Mouse (Mus musculus): ENCODE results near the gene Ankrd11.
A peak's percentile ranks its signal among the peaks of the same experiment; 100 is the strongest.
"Not testable (repeated sequence)": the region's sequence is repeated elsewhere in the genome, so short reads cannot be mapped to it uniquely, and the experiment has no call there.

Gene Ankrd11

DNA sequence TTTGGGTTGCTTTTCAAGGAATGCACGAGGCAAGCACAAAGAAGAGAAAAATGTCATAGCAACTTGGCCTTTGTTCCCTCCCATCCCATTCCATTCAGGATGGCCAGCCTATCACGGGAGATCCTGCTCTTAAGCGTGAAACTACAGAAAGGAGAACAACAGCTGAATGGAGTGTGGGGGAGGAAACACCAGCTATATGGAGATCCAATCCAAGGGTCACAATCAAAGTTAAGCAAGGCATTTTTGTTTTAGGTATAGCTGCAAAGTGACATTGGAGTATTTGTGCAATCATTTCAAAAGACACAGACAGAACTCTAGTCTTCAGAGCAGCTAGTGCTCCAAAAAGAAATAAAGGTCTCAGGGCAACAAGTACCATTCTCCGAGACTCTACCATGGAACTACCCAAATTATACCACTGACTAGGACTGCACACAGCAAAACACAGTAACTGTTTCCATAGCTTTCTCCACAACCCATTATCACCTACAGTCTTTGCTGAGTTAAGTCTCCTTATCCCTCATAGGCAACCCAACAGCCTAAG is 1.9 kb downstream of the Ankrd11 start:
- DNase-seq (ENCODE audit: low read depth, low spot score): no peak

DNA sequence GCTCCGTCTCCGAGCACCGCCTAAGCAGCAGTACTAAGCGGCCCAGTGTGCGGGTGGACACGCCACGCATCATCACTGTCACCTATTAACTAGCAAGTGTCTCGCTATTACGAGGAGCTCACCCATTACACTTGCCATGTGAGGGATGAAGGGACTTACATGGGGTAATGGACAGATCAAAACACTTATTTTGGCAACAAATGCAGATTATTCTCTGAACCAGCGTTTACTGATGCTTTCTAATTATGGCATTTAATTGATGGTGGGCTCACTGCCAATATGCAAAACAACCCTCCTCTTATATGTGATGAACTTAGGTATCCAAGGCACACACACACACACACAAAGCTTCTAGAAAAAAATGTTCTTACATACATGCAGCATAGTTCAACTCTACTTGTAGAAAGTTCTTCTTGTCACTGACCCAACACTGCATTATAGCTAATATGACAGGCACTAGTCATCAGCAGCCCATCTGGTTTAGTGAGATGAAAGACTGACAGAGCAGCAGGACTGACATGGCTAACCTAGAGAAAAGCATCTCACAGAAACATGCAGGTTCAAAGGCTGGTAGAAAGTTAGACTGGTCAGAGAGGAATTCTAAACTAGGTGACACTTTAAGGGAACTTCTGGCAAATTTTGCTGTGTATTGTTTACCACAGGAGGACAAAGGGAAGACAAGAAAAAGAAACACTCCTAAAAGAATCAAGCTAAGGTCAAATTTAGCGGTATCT is 2.5 kb downstream of the Ankrd11 start:
- no peak for DNase-seq (ENCODE audit: low read depth, low spot score)

DNA sequence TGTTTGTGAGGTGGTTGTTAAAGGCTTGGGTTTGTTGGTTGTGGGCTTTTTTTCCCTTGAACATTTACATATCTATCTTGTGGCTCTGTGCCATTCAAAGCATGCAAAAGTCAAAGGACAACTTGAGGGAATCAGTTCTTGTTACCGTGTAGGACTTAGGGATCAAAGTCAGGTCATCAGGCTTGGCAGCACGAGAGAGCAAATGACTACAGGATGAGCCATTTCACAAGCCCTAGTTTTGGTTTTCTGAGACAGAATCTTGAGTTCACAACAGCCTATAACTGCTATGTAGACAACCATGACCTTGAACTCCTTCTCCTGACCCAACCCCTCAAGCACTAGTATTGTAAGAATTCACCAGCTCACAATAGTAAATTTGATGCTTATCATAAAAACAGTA is 3.7 kb downstream of the Ankrd11 start:
- DNase-seq (ENCODE audit: low read depth, low spot score): no peak

DNA sequence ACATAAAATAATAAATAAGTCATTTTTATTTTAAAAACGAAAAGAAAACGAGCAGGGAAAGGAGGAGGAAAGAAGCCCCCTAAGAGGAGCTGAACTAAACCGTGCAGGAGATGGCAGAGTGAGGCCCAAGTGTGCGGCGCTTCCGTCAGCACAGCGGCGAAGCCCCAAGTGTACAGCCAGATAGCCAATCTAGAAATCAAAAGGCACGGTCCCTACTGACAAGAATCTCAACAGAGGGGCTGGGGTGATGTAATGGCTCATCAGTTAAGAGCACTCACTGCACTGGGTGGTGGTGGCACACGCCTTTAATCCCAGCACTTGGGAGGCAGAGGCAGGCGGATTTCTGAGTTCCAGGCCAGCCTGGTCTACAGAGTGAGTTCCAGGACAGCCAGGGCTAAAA is 4.6 kb downstream of the Ankrd11 start:
- DNase-seq (ENCODE audit: low read depth, low spot score): no peak

DNA sequence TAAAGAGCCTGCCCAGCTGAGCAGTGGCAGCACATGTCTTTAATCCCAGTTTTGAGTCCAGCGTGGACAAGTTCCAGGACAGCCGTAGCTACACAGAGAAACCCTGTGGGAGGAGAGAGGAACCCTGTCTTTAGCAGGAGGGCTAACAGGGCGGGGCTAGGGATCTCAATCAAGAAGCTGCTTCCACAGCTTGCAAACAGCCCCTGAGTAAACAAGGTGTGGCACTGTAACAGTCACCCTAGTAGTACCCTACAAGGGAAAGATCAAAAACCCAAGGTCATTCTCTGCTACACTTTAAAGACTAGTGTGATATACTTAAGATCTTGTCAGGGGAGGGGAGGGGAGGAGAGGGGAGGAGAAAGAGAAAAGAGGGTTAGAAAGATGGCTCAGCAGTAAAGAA is 5.1 kb downstream of the Ankrd11 start:
- DNase-seq (ENCODE audit: low read depth, low spot score): peak; percentile 64

DNA sequence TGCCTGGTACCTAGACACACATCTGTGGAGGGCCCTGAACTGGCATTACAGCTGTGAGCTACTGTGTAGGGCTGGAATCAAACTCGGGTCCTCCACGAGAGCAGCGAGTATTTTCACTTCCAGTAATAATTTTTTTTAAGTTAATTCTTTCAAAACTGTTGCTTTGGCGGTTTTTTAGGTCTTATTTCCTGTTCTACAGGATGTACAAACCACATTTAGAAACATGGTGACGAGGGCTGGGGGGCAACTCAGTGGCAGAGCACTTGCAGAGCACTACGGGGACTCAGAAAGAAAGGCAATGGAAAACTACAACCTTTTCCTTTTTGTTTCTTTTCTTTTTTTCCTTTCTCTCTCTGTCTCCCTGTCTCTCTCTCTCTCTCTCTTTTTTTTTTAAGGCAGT is 7.9 kb downstream of the Ankrd11 start:
- no peak for DNase-seq (ENCODE audit: low read depth, low spot score)

DNA sequence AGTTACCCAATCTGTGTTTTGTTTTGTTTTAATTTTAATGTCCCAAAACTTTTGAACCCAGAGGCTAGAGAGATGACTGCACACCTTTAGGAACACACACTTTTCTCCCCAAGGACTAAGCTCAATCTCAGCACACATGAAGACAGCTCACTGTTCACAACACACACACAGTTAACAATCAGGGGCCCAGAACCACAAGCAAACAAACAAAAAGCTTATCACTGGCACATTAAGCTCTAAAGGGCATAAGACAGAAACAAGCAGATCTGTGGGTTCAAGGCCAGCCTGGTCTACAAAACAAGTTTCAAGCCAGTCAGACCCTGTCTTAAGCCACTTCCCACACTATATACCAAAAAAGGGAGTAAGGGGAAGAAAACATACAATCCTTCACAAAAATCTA is 8.6 kb downstream of the Ankrd11 start:
- DNase-seq (ENCODE audit: low read depth, low spot score): no peak

DNA sequence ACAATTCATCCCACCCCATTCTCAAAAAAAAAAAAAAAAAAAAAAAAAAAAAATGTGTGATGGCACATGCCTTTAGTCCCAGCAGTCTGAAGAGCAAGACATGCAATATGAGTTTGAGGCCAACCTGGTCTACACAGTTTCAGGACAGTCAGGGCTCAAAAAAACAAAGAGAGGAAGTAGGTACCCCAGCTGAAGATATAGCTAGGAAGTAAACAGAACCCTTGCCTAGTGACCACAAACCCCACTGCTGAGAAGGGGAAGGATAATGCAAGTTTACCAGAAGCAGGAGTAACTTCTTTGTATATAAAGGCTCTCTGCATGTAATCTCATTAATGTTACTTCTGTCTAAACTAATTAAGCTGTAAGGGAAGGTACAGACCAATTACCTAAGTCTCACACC is 9.3 kb downstream of the Ankrd11 start:
- no peak for DNase-seq (ENCODE audit: low read depth, low spot score)

DNA sequence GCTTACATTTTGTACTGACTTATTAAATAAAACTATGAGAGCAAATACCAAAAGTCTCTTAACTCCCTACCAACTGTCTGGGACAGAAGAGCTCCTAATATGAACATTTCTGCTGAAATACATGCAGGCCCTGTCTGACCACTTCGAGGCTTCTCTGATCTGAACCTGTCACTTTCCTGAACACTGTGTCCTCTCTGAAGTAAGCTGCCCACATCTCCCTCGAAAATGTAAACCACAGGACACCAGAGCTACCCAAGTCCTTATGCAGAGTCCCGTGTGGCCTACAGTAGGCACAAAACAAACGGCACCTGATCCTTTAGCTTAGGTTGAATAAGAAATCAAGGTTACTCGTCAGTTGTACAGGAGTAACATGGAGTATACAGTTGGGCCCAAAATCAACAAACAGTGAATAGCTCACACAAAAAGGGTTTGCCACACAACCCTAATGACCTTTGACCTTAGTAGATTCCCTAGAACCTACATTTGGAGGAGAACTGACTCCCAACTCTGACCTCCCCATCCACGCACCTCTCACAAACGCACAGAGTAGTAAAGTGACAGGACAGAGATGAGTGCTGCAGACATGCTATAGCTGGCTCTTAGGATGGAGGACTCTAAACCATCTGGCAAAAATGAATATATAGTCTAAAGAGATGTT is 10.6 kb downstream of the Ankrd11 start:
- DNase-seq (ENCODE audit: low read depth, low spot score): no peak

DNA sequence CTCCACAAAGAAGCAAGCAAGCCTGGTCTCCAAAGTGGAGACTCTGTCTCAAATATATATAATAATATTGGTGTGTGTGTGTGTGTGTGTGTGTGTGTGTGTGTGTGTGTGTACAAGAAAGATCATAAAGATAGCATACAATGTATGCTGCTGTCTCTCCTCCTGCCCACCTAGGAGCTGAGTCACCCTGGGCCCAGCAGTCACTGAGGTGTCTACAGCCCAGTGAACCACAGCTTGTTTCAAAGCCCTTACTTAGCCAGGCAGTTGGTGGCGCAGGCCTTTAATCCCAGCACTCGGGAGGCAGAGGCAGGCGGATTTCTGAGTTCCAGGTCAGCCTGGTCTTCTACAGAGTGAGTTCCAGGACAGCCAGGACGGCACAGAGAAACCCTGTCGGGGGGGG is 12.0 kb downstream of the Ankrd11 start:
- not testable (repeated sequence) for DNase-seq (ENCODE audit: low read depth, low spot score)

DNA sequence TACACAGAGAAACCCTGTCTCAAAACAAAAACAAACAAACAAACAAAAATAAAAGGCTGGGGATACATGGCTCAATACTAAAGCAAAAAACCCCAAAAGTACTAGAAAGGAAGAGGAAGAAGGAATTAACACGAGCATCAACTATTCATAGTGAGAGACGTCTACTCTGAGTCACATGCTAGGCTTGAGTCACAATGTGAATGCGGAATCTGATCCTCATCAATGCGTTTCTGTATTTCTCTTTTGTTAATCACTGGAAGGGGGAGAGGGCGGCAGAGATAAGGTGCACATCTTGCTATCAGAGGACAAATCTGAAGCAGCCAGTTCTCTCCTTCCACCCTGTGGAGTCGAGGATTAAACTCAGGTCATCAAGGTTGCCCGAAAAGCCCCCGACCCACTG is 14.3 kb downstream of the Ankrd11 start:
- no peak for DNase-seq (ENCODE audit: low read depth, low spot score)

DNA sequence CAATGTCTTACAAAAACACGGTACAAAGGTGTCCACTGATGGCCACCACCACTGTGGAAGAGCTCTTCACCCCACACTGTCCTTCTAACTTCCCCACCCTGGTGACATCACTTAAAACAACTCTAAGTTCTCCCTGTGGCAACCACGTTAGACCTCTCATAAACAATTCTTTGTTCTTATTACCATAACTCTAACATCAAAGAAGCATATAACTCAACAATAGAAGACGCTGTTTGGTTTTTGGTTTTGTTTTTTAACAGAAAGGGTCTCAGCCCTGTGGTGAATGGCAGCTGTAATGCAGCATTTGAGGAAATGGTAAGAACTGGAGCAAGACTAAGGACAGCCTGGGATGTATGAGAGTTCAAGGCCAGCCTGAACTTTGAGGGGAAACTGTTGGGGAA is 16.1 kb downstream of the Ankrd11 start:
- no peak for DNase-seq (ENCODE audit: low read depth, low spot score)

DNA sequence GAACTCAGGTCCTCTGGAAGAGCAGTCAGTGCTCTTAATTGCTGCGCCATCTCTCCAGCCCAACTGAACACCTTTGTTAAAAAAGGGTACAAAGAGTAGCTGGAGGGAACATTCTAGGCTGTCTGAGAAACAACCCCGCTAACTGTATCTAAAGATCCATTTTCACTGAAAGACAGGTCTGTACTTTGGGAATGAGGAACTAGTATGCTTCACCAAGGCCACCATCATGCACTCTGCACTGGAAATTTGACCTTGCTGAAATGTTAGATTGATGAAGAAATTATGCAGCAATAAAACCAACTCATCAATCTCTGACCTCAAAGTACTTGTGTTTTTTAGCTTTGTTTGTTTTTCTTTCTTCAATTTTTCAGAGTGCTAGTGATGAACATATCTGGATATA is 17.9 kb downstream of the Ankrd11 start:
- DNase-seq (ENCODE audit: low read depth, low spot score): no peak

DNA sequence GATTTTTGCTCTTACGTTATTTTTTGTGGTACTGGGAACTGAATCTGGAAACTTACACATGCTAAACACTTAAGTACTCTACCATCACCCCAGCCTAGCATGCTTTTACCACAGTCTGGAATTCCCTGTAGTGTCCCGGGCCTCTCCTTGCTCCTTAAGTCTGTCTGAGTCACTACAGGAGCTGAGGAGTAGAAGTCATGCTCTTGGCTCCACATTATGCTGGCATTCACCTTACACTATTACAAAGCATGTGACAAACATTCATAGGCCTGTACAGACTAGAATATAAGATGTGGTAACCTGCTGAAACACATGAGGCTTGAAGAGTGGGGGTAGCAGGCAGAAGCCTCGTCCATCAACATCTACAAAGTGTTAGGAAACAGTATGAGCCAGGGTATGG is 19.4 kb downstream of the Ankrd11 start:
- no peak for DNase-seq (ENCODE audit: low read depth, low spot score)

DNA sequence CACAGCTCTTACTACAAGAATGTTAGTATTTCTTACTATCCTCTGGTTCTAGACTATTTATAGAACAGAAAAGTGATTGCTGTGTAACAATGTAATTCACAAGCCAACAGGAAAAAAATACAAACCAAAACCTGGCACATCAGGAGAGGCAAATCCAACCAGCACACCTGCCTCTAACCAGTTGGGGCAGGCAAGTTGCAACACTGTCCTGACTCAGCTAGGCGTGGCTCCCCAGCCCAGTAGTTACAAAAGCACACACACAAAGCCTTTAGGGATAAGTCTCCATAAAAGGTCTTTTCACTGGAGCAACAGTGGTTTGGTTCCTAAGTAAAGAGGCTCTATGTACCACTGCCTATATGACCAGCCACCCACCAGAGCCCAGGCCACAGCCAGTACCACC is 20.8 kb downstream of the Ankrd11 start:
- no peak for DNase-seq (ENCODE audit: low read depth, low spot score)

DNA sequence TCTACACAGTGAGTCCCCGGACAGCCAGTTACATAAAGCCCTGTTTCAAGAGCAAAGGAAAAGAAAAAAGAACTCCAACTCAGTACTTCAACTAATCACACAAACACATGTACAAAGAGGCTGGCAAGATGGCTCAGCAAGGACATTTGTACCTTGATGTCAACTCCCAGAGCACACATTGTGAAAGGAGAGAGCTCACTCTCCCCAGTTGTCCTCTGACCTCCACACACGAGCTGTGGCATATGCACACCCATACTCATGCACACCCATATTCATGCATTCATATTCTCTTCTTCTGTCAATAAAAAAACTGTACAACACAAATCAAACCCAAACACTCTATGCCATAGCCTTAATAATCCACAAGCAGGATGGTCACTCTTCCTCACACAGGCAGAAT is 21.2 kb downstream of the Ankrd11 start:
- DNase-seq (ENCODE audit: low read depth, low spot score): no peak

DNA sequence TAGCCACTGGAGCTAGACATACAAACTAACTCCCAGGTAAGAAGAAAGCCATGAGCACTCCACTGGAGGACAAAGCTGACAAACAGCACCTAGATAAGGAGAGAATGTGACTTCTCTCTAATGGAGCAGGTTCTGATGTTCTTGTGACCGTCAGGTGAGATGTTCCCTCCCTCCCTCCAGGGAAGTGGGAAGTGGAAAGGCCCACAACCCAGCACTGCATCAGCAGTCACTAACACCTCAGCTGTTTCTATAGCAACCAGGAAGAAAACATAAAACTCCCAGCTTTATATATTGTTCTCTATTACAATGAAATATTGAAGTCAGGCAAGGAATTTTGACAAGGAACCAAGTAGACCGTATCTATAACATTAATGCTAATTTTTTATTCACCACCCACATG is 22.0 kb downstream of the Ankrd11 start:
- no peak for DNase-seq (ENCODE audit: low read depth, low spot score)

DNA sequence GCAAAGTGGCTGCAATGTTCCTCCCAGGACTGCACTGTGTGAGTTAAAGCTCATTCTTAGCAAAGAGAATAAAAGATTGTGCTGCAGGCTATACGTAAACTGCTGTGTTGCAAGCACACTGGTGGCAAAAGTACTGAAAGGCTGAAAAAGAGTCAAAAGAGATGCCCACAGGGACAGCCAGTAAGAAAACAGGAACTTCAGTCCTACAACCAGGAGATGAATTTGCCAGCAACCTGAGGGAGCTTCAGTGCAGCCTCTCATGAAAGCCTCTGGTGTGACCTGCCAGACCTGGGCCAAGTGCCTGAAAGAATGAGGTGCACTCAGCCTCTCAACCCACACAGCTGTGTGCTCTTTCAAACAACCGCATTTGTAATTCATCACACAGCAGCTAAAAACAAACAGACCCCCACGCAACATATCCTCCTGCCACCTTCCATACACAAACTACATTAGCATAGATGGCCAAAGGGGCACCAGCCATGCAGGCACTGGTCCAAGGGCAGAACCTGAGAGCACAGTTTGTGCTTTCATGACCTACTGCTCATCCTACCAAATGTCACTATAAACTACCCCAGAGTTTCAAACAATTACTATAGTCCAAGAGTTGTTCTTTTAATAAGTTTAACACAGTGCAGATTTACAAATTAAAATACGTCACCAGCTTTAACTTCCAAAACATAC is 23.5 kb downstream of the Ankrd11 start:
- DNase-seq (ENCODE audit: low read depth, low spot score): no peak

DNA sequence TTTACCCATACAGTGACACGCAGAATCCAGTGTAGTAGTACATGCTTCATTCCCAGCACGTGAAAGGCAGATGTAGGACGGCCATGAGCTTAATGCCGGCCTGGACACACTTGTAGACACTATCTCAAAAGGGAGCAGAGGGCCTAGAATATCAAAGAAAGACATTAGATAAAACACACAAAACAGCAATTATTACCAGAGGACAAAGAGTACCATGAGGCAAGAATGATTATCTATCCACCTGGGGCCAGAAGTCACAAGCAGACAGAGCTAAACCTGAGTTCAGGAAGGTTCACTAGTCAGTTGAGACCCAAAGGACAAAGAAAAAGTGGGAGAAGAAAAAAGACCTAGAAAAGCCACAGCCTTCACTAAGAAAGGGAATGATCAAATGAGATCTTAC is 24.9 kb downstream of the Ankrd11 start:
- no peak for DNase-seq (ENCODE audit: low read depth, low spot score)

DNA sequence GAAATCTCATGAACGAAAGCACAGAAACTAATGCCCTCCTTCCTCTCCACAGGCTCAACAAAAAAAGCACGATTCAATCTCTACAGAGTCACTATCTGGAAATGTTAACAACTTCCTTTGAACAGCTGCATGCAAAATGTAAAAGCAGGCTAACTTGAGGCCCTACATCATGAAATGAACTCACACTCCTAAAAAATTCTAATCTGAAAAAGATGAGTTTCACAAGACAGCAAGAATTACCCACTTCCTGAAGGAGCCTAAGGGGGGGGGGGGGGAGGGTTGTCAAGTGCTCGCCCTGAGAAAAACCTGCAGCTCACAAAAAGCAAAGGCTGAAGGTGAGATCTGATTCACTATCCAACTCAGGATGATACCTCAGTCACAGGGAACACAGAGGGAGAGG is 27.0 kb downstream of the Ankrd11 start:
- no peak for DNase-seq (ENCODE audit: low read depth, low spot score)

DNA sequence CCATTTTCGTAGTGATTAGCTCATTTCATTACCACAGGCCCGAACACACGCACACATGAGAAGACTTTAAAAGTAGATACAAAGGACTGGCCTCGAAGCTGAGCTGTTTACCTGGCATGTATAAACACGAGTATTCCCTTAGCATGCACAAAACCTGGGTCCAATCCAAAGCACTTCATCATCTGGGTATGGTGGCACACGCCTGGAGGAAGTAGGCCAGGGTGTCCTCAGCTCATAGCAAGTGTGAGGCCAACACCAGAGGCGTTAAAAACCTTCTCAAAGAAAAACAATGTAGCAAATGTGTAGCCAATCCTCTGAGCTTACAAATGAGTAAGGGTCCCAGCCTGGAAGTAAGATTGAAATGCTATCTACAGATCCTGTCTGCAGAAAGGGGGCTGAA is 27.6 kb downstream of the Ankrd11 start:
- DNase-seq (ENCODE audit: low read depth, low spot score): no peak

DNA sequence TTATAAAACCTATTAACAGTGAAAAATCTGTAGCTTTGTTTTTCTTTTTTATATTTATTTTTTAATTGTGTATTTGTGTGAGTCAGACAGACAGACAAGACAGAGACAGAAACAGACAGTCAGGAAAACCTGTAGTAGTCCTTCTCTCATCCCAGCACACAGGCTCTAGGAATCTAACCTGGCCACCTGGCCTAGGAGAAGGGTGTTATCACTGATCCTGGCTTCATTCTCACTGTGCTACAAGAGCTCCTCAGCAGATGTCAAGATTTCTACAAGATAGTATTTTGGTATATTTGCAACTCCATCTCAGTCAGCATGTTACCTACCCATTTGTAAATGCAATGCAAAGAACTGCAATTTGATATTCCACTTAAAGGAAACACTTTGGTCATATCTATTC is 30.8 kb downstream of the Ankrd11 start:
- no peak for DNase-seq (ENCODE audit: low read depth, low spot score)

DNA sequence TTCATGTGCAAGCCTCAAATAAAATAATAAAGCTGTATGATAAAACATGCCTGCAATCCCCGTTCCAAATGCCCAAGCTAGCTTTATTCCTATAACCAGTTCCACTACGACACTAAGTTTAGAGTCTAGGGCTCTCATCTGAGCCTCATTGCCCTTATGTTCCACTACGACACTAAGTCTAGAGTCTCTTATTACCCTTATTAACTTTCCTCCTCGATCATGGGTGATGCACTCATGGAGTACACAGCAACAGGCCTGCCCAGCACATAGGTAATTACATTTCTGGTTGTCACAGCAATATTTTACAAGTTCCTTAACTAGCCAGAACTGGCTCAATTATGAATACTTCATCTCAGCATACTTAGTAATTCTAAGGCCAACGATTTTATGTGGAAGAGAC is 36.3 kb downstream of the Ankrd11 start:
- DNase-seq (ENCODE audit: low read depth, low spot score): no peak

Data from WW6 (cell line).